Mouse (Mus musculus): Measurements from ENCODE around the gene Gh. TPM values are rescaled to one million over a fixed set of nuclear protein-coding genes. Genes with fewer than 3 reads are reported as not detected.

Gh gene
- polyA plus RNA-seq, 1 experiment from 2014 or later, result not detected

GRCm38 (mm10) chr11:106328521-106328920, 26.9 kb upstream of the Gh start:
- WGBS, result 74% methylated on average over 5 of the region's 5 CpGs
- no peaks in the 10 kb centered on the region for H3K9me3 ChIP-seq

DNA sequence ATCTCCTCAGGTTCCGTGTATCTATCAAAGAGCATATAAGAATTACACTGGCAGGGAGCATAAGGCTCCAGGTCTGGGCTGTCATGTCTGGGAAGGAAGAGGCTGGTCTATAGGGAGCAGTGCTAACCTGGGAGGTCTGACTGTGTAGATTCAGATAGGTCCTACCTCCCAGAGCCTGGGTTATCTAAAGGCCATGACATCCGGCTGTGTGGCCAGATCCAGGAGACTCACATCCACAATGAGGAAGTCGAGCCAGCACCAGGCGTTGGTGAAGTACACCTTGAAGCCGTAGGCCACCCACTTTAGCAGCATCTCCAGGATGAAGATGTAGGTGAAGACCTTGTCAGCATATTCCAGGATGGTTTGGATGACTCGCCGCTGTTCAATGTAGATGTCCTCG, 24.8 kb upstream of the Gh start:
- Histone ChIP-seq H3K4me2 (no peak overlapping the region), H3K4me3 (no peak overlapping the region), H3K36me3 (no peaks in the 10 kb centered on the region), H3K27ac (replicated peaks) (no peak overlapping the region), H3K9me3 (no peaks in the 10 kb centered on the region), H3K4me1 (replicated peaks) (no peaks in the 10 kb centered on the region), H3K27me3 (no peaks in the 10 kb centered on the region), H3K9ac (no peak overlapping the region)
- no peak for ATAC-seq (ENCODE audit: low read depth)
- 87% methylated on average over 8 of the region's 8 CpGs for WGBS

More at GRCm38 (mm10) chr11:106328521-106328920, 26.9 kb upstream of the Gh start:
- Histone ChIP-seq H3K36me3 (no peaks in the 10 kb centered on the region), H3K4me2 (no peak overlapping the region), H3K4me1 (replicated peaks) (peaks cover 6% of the 10 kb centered on the region; the same call in 1 of the 2 replicates), H3K9ac (no peak overlapping the region), H3K4me3 (no peak overlapping the region), H3K27me3 (no peaks in the 10 kb centered on the region), H3K27ac (replicated peaks) (no peak overlapping the region)
- ATAC-seq (ENCODE audit: low read depth), result no peak

- no peak overlapping the region for H3K27ac ChIP-seq (replicated peaks)
- ATAC-seq (ENCODE audit: low read depth), result no peak
- no peak overlapping the region for H3K4me3 ChIP-seq
- no peak overlapping the region for H3K9ac ChIP-seq
- H3K4me2 ChIP-seq, result no peak overlapping the region
- H3K36me3 ChIP-seq, result no peaks in the 10 kb centered on the region
- no peaks in the 10 kb centered on the region for H3K9me3 ChIP-seq
- H3K27me3 ChIP-seq, result no peaks in the 10 kb centered on the region
- 73% methylated on average over 8 of the region's 8 CpGs for WGBS
- H3K4me1 ChIP-seq (replicated peaks), result no peaks in the 10 kb centered on the region
These were observed 24.0 kb upstream of the Gh start for GRCm38 (mm10) chr11:106325566-106326206.

DNA sequence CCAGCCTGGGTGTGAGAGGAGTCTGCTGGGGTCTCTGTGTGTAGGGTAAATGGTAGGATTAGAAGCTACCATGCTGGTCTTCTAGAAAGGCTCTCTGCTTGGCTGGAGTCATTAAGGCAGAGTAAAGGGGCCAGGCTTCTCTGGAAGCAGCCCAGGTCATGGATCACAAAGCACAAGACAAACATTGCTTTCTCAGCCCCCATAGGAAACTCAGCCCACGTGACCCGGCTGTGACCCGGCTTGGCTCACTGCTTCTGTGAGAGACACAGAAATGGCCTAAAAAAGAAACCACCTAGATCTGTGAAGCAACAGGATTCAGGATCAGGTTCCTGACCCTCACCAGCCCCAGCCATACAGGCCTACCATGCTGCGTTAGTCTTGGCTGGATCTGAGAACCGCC, 23.2 kb upstream of the Gh start:
- H3K4me3 ChIP-seq, result no peak overlapping the region
- H3K27ac ChIP-seq (replicated peaks), result no peak overlapping the region
- H3K9me3 ChIP-seq, result no peaks in the 10 kb centered on the region
- no peak overlapping the region for H3K4me2 ChIP-seq
- H3K27me3 ChIP-seq, result no peaks in the 10 kb centered on the region
- 75% methylated on average over 5 of the region's 5 CpGs for WGBS
- H3K36me3 ChIP-seq, result no peaks in the 10 kb centered on the region
- H3K4me1 ChIP-seq (replicated peaks), result no peaks in the 10 kb centered on the region
- no peak for ATAC-seq (ENCODE audit: low read depth)
- no peak overlapping the region for H3K9ac ChIP-seq

DNA sequence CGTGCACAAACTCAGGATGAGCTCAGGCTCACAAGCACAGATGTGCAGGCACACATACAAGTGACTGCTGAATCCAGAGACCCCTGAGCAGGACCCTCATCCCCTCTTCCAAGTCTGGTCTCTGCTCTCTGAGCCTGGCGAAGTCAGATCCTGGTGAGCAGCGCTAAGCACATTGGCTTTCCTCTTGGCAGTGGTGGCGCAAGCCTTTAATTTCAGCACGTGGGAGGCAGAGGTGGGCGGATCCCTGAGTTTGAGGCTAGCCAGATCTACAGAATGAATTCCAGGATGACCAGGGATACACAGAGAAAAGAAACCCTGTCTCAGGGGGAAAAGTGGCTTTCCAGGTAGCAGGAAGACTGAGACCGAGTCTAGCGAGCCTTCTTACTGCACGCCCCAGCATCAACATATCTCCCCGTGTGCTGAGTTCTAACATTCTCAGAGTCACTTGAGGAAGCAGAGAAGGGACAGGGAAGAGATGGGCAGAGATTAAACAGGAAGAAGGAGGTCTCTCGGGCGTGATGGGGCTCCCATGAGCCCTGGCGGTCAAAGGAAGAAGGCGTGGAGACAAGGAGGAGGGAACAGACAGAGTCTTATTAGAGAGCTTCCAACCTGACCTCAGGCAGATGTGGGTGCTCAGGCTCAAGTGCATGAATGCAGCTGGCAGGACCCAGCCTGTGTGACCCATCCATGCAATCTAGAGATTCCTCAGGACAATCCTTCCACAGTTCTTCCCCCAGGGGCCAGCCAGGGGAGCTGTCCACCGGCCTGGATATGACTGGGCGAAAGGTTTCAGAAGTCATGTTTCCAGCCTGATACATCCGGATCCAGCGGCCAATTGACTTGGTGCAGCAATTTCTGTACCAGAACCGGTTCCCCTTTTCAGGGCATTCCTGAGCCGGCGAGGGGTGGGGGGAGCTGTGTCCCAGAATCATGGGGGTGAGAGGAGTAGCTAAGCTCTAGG, 17.0 kb upstream of the Gh start:
- no peak overlapping the region for H3K27ac ChIP-seq (replicated peaks)
- H3K9ac ChIP-seq, result no peak overlapping the region
- H3K27me3 ChIP-seq, result no peaks in the 10 kb centered on the region
- no peak overlapping the region for H3K4me2 ChIP-seq
- no peak for ATAC-seq (ENCODE audit: low read depth)
- H3K4me3 ChIP-seq, result no peak overlapping the region
- no peaks in the 10 kb centered on the region for H3K9me3 ChIP-seq
- no peaks in the 10 kb centered on the region for H3K4me1 ChIP-seq (replicated peaks)
- no peaks in the 10 kb centered on the region for H3K36me3 ChIP-seq
- 77% methylated on average over 21 of the region's 21 CpGs for WGBS

GRCm38 (mm10) chr11:106317801-106318200, 16.1 kb upstream of the Gh start:
- no peak overlapping the region for H3K4me2 ChIP-seq
- ATAC-seq (ENCODE audit: low read depth), result no peak
- 84% methylated on average over 7 of the region's 7 CpGs for WGBS

DNA sequence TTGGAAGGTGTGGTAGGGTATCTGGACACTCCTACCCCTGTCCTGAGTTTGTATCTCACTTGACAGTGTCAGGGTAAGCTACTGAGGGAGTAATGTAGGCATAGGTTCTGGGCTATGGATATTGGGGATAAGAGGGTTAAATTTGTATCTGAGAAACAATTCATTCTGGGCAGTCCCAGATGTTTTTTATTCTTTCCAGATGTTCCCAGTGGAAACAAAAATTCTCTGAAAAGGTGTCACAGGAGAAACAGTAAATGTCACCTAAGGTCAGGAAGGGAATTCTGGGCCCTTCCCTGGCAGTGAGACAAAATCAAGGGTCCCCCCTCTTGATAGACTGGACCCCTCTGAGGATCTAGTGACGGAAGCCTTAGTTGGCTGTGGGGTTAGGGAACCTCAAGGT, 14.8 kb upstream of the Gh start:
- Histone ChIP-seq H3K9me3 (no peaks in the 10 kb centered on the region), H3K27me3 (no peaks in the 10 kb centered on the region), H3K9ac (no peak overlapping the region), H3K4me1 (replicated peaks) (no peaks in the 10 kb centered on the region), H3K4me2 (no peak overlapping the region), H3K27ac (replicated peaks) (no peak overlapping the region), H3K36me3 (no peaks in the 10 kb centered on the region), H3K4me3 (no peak overlapping the region)
- no peak for ATAC-seq (ENCODE audit: low read depth)
- 89% methylated on average over 1 of the region's 1 CpGs for WGBS

More at GRCm38 (mm10) chr11:106317801-106318200, 16.1 kb upstream of the Gh start:
- H3K4me1 ChIP-seq (replicated peaks), result no peaks in the 10 kb centered on the region
- H3K36me3 ChIP-seq, result no peaks in the 10 kb centered on the region
- no peaks in the 10 kb centered on the region for H3K9me3 ChIP-seq
- no peaks in the 10 kb centered on the region for H3K27me3 ChIP-seq
- no peak overlapping the region for H3K27ac ChIP-seq (replicated peaks)
- H3K4me3 ChIP-seq, result no peak overlapping the region
- H3K9ac ChIP-seq, result no peak overlapping the region

DNA sequence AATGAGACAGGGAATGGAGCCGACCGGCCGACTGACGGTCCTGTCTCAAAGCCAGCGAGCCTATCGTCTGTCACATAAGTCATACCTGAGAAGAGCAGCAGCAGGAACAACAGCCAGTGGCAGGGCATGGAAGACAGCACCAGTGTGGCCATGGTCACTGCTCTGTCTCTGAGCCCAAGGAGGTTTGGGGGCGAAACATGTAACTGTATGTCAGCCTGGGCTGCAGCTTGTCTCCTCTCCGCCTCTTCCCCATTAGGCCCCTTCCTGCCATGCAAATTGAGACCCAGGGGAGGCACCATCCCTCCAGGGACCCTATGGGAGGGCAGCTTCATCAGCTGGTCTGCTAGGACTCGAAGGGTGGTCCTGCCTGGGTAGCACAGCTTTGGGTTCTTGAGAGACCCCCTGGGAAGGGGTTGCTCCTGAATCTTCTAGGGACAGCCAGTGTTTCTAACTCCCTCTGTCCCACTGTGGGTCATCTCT, 12.7 kb upstream of the Gh start, which contains the start of gene Cd79b:
Gene Cd79b, minus strand, starts transcription at position 430 of the 480 bp plus-strand sequence.
- Histone ChIP-seq H3K27me3 (no peaks in the 10 kb centered on the region), H3K4me1 (replicated peaks) (no peaks in the 10 kb centered on the region), H3K9ac (no peak within 1 kb of the TSS), H3K9me3 (no peaks in the 10 kb centered on the region), H3K27ac (replicated peaks) (no peak within 1 kb of the TSS), H3K4me2 (no peak within 1 kb of the TSS), H3K36me3 (no peaks in the 10 kb centered on the region), H3K4me3 (no peak within 1 kb of the TSS)
- no peak for ATAC-seq (ENCODE audit: low read depth)
- whole genome bisulfite sequencing, result 73% methylated on average over 9 of the region's 9 CpGs

DNA sequence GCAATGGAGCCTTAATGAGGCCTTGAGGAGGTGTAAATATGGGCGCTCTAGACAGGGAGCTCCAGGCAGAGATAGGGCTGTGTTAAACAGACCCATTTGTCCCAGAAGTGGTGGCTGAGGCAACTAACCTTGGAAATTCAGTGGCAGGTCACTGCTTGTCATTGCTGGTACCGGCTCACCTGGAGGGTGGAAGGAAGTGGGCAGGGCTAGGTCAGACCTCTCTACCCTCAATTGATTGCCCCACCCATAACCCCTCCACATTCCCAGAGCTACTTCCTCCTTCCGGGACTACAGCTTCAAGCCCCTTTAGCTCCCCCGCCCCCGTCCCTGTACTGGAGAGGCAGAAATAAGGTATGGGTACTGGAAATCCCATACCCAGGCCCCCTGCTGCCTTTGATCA, 11.9 kb upstream of the Gh start:
- no peaks in the 10 kb centered on the region for H3K36me3 ChIP-seq
- H3K9me3 ChIP-seq, result no peaks in the 10 kb centered on the region
- no peak overlapping the region for H3K27ac ChIP-seq (replicated peaks)
- no peaks in the 10 kb centered on the region for H3K4me1 ChIP-seq (replicated peaks)
- no peak overlapping the region for H3K4me3 ChIP-seq
- WGBS, result 76% methylated on average over 5 of the region's 5 CpGs
- no peak overlapping the region for H3K9ac ChIP-seq
- no peak overlapping the region for H3K4me2 ChIP-seq
- no peaks in the 10 kb centered on the region for H3K27me3 ChIP-seq
- ATAC-seq (ENCODE audit: low read depth), result no peak

DNA sequence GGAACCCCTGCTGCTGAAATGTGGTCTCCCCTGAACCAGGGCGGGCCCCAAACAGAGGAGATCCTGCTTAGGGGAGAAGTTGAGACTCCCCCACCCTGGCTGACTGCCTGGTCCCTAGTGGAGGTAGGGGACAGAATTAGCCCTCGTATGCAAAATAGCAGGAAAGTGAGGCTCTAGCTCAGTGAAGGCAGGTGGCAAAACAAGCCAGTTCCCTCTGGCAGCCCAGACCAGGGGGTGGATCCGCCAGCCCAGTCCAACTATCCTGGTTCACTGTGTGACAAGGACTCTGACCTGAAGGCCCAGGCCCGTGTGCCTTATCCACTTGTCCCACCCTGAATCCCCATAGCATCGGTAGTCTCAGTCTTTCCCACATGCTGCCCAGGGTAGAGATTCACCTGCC, 8.5 kb upstream of the Gh start:
- H3K4me3 ChIP-seq, result no peak overlapping the region
- H3K27ac ChIP-seq (replicated peaks), result no peak overlapping the region
- 69% methylated on average over 5 of the region's 5 CpGs for WGBS
- no peaks in the 10 kb centered on the region for H3K9me3 ChIP-seq
- H3K4me1 ChIP-seq (replicated peaks), result no peaks in the 10 kb centered on the region
- no peaks in the 10 kb centered on the region for H3K27me3 ChIP-seq
- no peaks in the 10 kb centered on the region for H3K36me3 ChIP-seq
- H3K4me2 ChIP-seq, result no peak overlapping the region
- H3K9ac ChIP-seq, result no peak overlapping the region
- no peak for ATAC-seq (ENCODE audit: low read depth)

- no peak overlapping the region for H3K27ac ChIP-seq (replicated peaks)
- 82% methylated on average over 11 of the region's 11 CpGs for WGBS
- no peaks in the 10 kb centered on the region for H3K9me3 ChIP-seq
- no peaks in the 10 kb centered on the region for H3K36me3 ChIP-seq
- H3K4me3 ChIP-seq, result no peak overlapping the region
- no peaks in the 10 kb centered on the region for H3K27me3 ChIP-seq
- ATAC-seq (ENCODE audit: low read depth), result no peak
- H3K4me1 ChIP-seq (replicated peaks), result no peaks in the 10 kb centered on the region
- H3K4me2 ChIP-seq, result no peak overlapping the region
- H3K9ac ChIP-seq, result no peak overlapping the region
These were observed 6.5 kb upstream of the Gh start for GRCm38 (mm10) chr11:106308162-106308561.

DNA sequence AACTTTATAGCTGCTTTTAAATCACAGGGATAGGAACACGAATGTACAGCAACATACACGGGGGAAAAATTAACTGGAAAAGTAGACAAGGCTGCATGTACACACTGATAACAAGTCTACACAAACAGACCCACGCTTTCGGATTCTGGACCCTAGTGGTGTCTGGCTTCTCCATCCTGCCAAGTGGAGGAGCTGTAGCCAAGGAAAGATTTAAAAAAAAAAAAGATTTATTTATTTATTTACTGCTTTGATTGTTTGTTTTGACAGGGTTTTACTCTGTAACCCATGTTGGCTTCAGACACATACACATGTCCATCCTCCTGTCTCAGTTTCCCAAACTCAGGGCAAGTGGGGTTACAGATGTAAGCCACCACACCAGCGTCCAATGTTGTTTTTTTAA, 5.8 kb upstream of the Gh start:
- Histone ChIP-seq H3K27ac (replicated peaks) (no peak overlapping the region), H3K4me1 (replicated peaks) (no peaks in the 10 kb centered on the region), H3K4me3 (no peak overlapping the region), H3K9ac (no peak overlapping the region), H3K27me3 (no peaks in the 10 kb centered on the region), H3K9me3 (no peaks in the 10 kb centered on the region), H3K4me2 (no peak overlapping the region), H3K36me3 (no peaks in the 10 kb centered on the region)
- no peak for ATAC-seq (ENCODE audit: low read depth)
- WGBS, result 82% methylated on average over 5 of the region's 5 CpGs

Data from neural tube, embryonic 13.5 days (tissue).